Mouse (Mus musculus) midbrain, postnatal 0 days (tissue): ENCODE data around the gene Bco1. TPM values are rescaled to one million over a fixed set of nuclear protein-coding genes. Genes with fewer than 3 reads are reported as not detected.

Experiments used
- ATAC-seq: fragments of 200-750 bp; cut with Nextera tagmentation; 2 replicates; pipeline ENCODE4 v1.8.0; 2017; ENCODE audit warnings: moderate number of reproducible peaks, mild to moderate bottlenecking, moderate TSS enrichment, moderate library complexity; ENCODE audit not compliant: low FRiP score
- DNase-seq: peaks from one replicate; pipeline ENCODE4 v3.0.0-alpha.2; 2015; ENCODE audit warnings: low spot score
- H3K27ac ChIP-seq: fragments of 300-500 bp; sonication (generic); 2 replicates; pipeline ENCODE4 v1.5.1; 2014; ENCODE audit warnings: low read depth, mild to moderate bottlenecking, low read length, mixed read lengths
- H3K27me3 ChIP-seq: fragments of 300-500 bp; sonication (generic); 2 replicates; pipeline ENCODE4 v1.6.1; 2014; ENCODE audit warnings: low read length, control low read depth, mixed read lengths; ENCODE audit not compliant: insufficient read depth
- H3K36me3 ChIP-seq: fragments of 300-500 bp; sonication (generic); 2 replicates; pipeline ENCODE4 v1.6.1; 2014; ENCODE audit warnings: low read length, control low read depth, mixed read lengths; ENCODE audit not compliant: insufficient read depth
- H3K4me1 ChIP-seq: fragments of 300-500 bp; sonication (generic); 2 replicates; pipeline ENCODE4 v1.6.1; 2014; ENCODE audit warnings: mild to moderate bottlenecking, control low read depth, antibody characterized with exemption, low read length, mixed read lengths; ENCODE audit not compliant: insufficient read depth
- H3K4me2 ChIP-seq: fragments of 300-500 bp; sonication (generic); 2 replicates; pipeline ENCODE4 v1.6.1; 2014; ENCODE audit warnings: low read depth, mild to moderate bottlenecking, low read length, mixed read lengths; ENCODE audit not compliant: poor library complexity, severe bottlenecking
- H3K4me3 ChIP-seq: fragments of 300-500 bp; sonication (generic); 2 replicates; pipeline ENCODE4 v1.5.1; 2014; ENCODE audit warnings: low read depth, mild to moderate bottlenecking, low read length, moderate library complexity
- H3K9ac ChIP-seq: fragments of 300-500 bp; sonication (generic); replicated peaks from 2 replicates; pipeline ENCODE4 v1.6.1; 2014; ENCODE audit warnings: mild to moderate bottlenecking, low read length, moderate library complexity, mixed read lengths; ENCODE audit not compliant: poor library complexity, severe bottlenecking
- H3K9me3 ChIP-seq: fragments of 300-500 bp; sonication (generic); 2 replicates; pipeline ENCODE4 v1.6.1; 2016; ENCODE audit warnings: low read length, control low read depth
- CTCF ChIP-seq: IDR thresholded peaks from 2 replicates; pipeline ENCODE4 v1.5.1; 2016; ENCODE audit warnings: antibody characterized with exemption, mild to moderate bottlenecking
- WGBS: fragments of 180-500 bp; shearing (Covaris S2); extraction: QIAGEN DNeasy Blood & Tissue Kit; methylation state at CpG from one replicate; pipeline ENCODE4 v1.1.7; 2014; 5-methylcytosine and 5-hydroxymethylcytosine counted together
- polyA plus RNA-seq: library from polyadenylated mRNA; unstranded; fragments of >200 nt; fragmentation: Nextera tagmentation; extraction: Ambion mirVana; gene quantifications from 2 replicates; pipeline ENCODE4 v1.2.1, GENCODE M21; 2015
- total RNA-seq: library from RNA; depleted of rRNA; stranded (reverse); fragments of >200 nt; gene quantifications from 2 replicates; pipeline ENCODE4 v1.2.3, GENCODE M21; 2014

The Bco1 gene
- total and polyA plus RNA-seq, 2 experiments from 2014 or later, result 0.27 to 0.52 TPM

DNA sequence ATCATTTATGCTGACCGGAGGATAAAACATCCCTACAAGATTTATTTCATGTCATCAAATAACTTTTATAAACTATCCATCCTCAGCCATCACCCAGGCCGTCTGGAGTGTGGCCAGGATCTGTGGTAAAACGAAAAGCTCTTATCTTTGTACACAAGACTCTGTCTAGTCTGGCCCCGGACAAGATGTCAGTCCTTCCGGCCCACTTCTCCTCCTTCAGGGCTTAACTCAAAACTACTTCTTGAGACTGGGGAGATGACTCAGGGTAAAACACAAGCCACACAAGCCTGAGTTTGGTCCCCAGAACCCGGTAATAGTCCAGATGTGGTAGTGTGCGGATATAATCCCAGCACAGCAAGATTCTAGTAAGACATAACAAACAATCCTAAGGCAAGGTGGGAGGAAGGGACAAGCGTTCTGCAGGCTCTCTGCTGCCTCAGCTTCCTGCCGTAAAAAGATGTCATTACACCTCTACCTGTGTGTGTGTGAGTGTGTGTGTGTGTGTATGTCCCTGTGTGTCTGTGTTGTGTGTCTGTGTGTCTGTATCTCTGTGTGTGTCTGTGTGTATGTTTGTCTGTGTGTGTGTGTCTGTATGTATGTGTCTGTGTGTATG is 12.6 kb upstream of the Bco1 start:
- no peaks in the 10 kb centered on the region for H3K9me3 ChIP-seq
- WGBS, result 72% methylated on average over 9 of the region's 9 CpGs
- H3K4me3 ChIP-seq, result no peak overlapping the region
- DNase-seq, result no peak
- TF ChIP-seq CTCF, result no peak
- H3K4me1 ChIP-seq, result no peaks in the 10 kb centered on the region
- no peak overlapping the region for H3K9ac ChIP-seq
- no peaks in the 10 kb centered on the region for H3K36me3 ChIP-seq
- H3K27me3 ChIP-seq, result no peaks in the 10 kb centered on the region
- H3K4me2 ChIP-seq, result no peak overlapping the region
- no peak for ATAC-seq
- no peak overlapping the region for H3K27ac ChIP-seq

DNA sequence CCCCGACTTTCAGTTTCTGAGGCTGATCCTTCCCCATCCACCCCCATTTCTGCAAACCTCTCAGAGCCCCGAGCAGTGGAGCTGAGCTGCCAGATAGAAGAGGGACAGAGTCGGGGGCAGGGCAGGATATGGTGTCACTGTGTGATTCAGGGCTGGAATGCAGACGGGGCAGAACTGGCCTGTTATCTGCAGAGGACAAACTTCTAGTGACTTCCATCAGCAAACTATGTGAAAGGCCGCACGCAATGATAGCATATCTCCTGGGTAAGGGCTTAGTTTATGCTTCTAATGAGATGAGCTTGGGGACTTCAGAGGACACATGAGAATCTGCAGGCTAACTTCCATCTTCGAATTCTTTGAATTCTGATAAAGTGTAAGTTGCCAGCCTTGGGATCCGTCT is 10.1 kb upstream of the Bco1 start:
- H3K9me3 ChIP-seq, result no peaks in the 10 kb centered on the region
- DNase-seq, result no peak
- H3K27me3 ChIP-seq, result no peaks in the 10 kb centered on the region
- no peak overlapping the region for H3K4me3 ChIP-seq
- no peaks in the 10 kb centered on the region for H3K36me3 ChIP-seq
- no peak overlapping the region for H3K9ac ChIP-seq
- WGBS, result 73% methylated on average over 8 of the region's 8 CpGs
- ATAC-seq, result no peak
- H3K4me2 ChIP-seq, result no peak overlapping the region
- no peaks in the 10 kb centered on the region for H3K4me1 ChIP-seq
- TF ChIP-seq CTCF, result no peak
- H3K27ac ChIP-seq, result no peak overlapping the region

DNA sequence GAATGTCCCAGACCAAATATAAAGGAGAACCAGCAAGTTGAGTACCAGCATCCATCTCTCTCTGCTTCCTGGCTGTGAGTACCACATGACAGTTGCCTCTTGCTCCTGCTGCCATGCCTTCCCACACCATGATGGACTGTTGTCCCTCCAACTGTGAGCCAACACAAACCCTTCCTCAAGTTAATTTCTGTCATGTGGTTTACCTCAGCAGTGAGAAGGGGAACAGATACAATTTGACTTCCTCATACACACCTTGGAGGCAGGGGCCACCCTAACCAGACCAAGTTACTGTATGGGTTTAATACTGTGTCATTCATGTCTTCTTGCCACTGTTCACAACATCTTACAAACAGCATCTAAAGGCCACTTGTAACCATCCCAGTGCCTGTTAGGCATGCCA is 8.6 kb upstream of the Bco1 start:
- no peaks in the 10 kb centered on the region for H3K27me3 ChIP-seq
- no peak overlapping the region for H3K27ac ChIP-seq
- DNase-seq (no peak), ATAC-seq (no peak)
- H3K36me3 ChIP-seq, result no peaks in the 10 kb centered on the region
- H3K4me3 ChIP-seq, result no peak overlapping the region
- no peak overlapping the region for H3K4me2 ChIP-seq
- no peaks in the 10 kb centered on the region for H3K9me3 ChIP-seq
- no peak for TF ChIP-seq CTCF
- no peaks in the 10 kb centered on the region for H3K4me1 ChIP-seq
- no peak overlapping the region for H3K9ac ChIP-seq

DNA sequence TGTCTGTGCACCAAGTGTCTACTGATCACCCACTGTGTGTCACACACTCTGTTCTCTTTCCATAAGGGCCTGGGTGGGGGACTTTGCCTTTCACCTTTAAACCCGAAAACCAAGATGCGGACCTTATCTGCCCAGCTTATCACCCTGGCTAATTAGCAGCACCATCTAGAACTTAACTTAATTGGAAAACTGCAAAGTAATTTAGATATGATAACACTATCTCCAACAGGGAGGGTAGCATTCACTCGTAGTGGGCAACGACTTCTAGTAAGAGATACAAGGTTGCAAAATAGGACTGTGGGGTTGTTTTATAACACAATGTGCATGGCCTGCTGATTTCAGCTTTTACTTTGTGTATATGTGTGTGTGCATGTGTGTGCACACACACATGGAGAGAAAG is 5.9 kb upstream of the Bco1 start:
- Histone ChIP-seq H3K9me3 (no peaks in the 10 kb centered on the region), H3K4me3 (no peak overlapping the region), H3K4me2 (no peak overlapping the region), H3K27ac (no peak overlapping the region), H3K27me3 (no peaks in the 10 kb centered on the region), H3K36me3 (no peaks in the 10 kb centered on the region), H3K9ac (no peak overlapping the region), H3K4me1 (no peaks in the 10 kb centered on the region)
- DNase-seq, result no peak
- 93% methylated on average over 4 of the region's 4 CpGs for WGBS
- no peak for TF ChIP-seq CTCF
- no peak for ATAC-seq

DNA sequence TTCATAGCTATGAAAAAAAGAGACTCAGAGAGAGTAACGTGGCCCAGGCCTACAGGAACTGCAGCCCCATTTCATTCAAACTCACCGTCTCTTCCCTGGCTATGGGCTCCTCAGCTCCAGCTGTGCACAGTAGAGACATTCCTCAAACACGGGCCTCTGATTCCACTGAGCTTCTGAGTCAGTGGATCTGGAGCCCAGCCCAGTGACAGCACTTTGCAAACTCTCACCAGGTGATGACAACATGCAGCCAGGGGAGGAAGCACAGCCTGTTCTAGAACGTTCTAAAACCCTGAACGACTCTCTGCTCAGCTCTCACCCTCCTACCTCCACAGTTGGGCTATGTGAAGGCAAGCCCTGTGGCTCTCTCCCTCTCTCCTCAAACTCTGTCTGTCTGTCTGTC is 1.6 kb upstream of the Bco1 start:
- Histone ChIP-seq H3K27ac (no peak overlapping the region), H3K9me3 (no peaks in the 10 kb centered on the region), H3K9ac (no peak overlapping the region), H3K36me3 (no peaks in the 10 kb centered on the region), H3K4me1 (0 out of 2 replicates have a peak, but pooled peaks cover 7% of the 10 kb centered on the region), H3K4me2 (no peak overlapping the region), H3K27me3 (no peaks in the 10 kb centered on the region), H3K4me3 (no peak overlapping the region)
- ATAC-seq (no peak), DNase-seq (no peak)
- TF ChIP-seq CTCF, result no peak
- WGBS, result 68% methylated on average over 5 of the region's 5 CpGs

DNA sequence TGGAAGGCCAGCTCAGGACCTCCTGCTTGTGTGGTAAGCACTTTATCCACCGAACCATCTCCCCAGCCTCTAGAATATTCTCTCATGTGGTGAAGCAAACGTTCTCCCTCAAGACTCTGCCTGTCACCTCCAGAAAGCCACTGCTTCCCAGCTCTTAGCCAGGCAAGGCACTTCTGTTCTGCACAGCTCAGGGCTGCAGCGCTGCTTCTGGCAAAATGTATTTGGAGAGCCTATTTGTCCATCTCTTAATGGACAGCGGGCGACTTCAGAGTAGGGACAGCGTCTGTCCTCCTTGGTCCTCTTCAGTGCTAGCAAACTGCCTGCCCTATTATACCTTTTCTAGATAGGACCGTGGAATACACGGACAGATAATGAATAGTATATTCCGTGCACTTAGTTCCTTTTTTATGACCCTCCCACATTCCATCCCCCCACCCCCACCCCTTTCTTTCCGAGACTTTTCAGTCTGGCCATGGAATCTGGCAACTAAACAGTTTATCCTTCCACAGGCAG is 1.5 kb downstream of the Bco1 start:
- H3K4me2 ChIP-seq, result peak overlapping the region; percentile 12; the same call in 1 of the 2 replicates
- H3K4me1 ChIP-seq, result 0 out of 2 replicates have a peak, but pooled peaks cover 7% of the 10 kb centered on the region
- no peak overlapping the region for H3K9ac ChIP-seq
- H3K4me3 ChIP-seq, result no peak overlapping the region
- TF ChIP-seq CTCF, result no peak
- H3K27ac ChIP-seq, result peak overlapping the region; percentile 57
- no peaks in the 10 kb centered on the region for H3K36me3 ChIP-seq
- H3K9me3 ChIP-seq, result no peaks in the 10 kb centered on the region
- DNase-seq (peak; percentile 25), ATAC-seq (no peak; the same call in 1 of the 2 replicates)
- 64% methylated on average over 10 of the region's 10 CpGs for WGBS
- no peaks in the 10 kb centered on the region for H3K27me3 ChIP-seq
